Mouse (Mus musculus) C2C12 (cell line): ENCODE measurements around the gene Olfr49. TPM values are rescaled to one million over a fixed set of nuclear protein-coding genes. Genes with fewer than 3 reads are reported as not detected.

Experiments used
- H3K27me3 ChIP-seq: one replicate; pipeline ENCODE4 v1.6.1; 2011; ENCODE audit not compliant: control insufficient read depth, insufficient read depth, insufficient read length
- H3K36me3 ChIP-seq: one replicate; pipeline ENCODE4 v1.6.1; 2011; ENCODE audit not compliant: control insufficient read depth, insufficient read depth
- H3K4me3 ChIP-seq: one replicate; pipeline ENCODE4 v1.5.1; 2011; ENCODE audit warnings: mild to moderate bottlenecking, control low read depth; ENCODE audit not compliant: poor library complexity, insufficient read depth, severe bottlenecking
- H3K79me2 ChIP-seq: one replicate; pipeline ENCODE4 v1.6.1; 2011; ENCODE audit not compliant: control insufficient read depth, insufficient read depth
- H3K79me3 ChIP-seq: one replicate; pipeline ENCODE4 v1.6.1; 2011; ENCODE audit warnings: low read depth, control low read depth
- H3ac ChIP-seq: one replicate; pipeline ENCODE3; 2011; ENCODE audit warnings: low read depth; ENCODE audit not compliant: control insufficient read depth, insufficient read length
- CEBPB ChIP-seq: IDR thresholded peaks from one replicate; pipeline ENCODE4 v1.6.1; 2011; ENCODE audit warnings: low read depth, mild to moderate bottlenecking, control low read depth, moderate library complexity
- CTCF ChIP-seq: IDR thresholded peaks from one replicate; pipeline ENCODE4 v1.5.1; 2011; ENCODE audit not compliant: control insufficient read depth, insufficient read depth, insufficient read length
- FOSL1 ChIP-seq: IDR thresholded peaks from one replicate; pipeline ENCODE4 v1.8.0; 2011; ENCODE audit warnings: mild to moderate bottlenecking, low read length; ENCODE audit not compliant: poor library complexity, insufficient read depth, severe bottlenecking
- MAX ChIP-seq: IDR thresholded peaks from one replicate; pipeline ENCODE4 v1.6.1; 2011; ENCODE audit warnings: mild to moderate bottlenecking, control low read depth
- MYOD1 ChIP-seq: IDR thresholded peaks from one replicate; pipeline ENCODE4 v1.6.1; 2011; ENCODE audit warnings: low read depth; ENCODE audit not compliant: control insufficient read depth, insufficient read length
- MYOG ChIP-seq: IDR thresholded peaks from one replicate; pipeline ENCODE4 v1.6.1; 2011; ENCODE audit not compliant: control insufficient read depth, insufficient read length; ENCODE audit errors: extremely low read depth
- USF1 ChIP-seq: IDR thresholded peaks from one replicate; pipeline ENCODE4 v1.6.1; 2011; ENCODE audit warnings: low read depth, mild to moderate bottlenecking, control low read depth, moderate library complexity
- polyA plus RNA-seq: library from polyadenylated mRNA; unstranded; fragments of >200 nt; fragmentation: generic; extraction: Trizol; gene quantifications from one replicate; pipeline ENCODE4 v1.2.1, GENCODE M21; 2012; ENCODE audit warnings: missing spikeins

Gene Olfr49
- polyA plus RNA-seq, 1 experiment: not detected

- no peak overlapping the region for H3K4me3 ChIP-seq
- H3K79me2 ChIP-seq: no peaks in the 10 kb centered on the region
- no peak overlapping the region for H3ac ChIP-seq
- no peak for TF ChIP-seq FOSL1
- no peak for TF ChIP-seq MYOD1
- TF ChIP-seq CTCF: no peak
- TF ChIP-seq USF1: no peak
- no peak for TF ChIP-seq CEBPB
- no peak for TF ChIP-seq MYOG
- no peak for TF ChIP-seq MAX
- H3K79me3 ChIP-seq: no peaks in the 10 kb centered on the region
- no peaks in the 10 kb centered on the region for H3K36me3 ChIP-seq
- peaks cover 8% of the 10 kb centered on the region for H3K27me3 ChIP-seq
Measured at GRCm38 (mm10) chr14:54276446-54276845, 8.3 kb downstream of the Olfr49 start.

DNA sequence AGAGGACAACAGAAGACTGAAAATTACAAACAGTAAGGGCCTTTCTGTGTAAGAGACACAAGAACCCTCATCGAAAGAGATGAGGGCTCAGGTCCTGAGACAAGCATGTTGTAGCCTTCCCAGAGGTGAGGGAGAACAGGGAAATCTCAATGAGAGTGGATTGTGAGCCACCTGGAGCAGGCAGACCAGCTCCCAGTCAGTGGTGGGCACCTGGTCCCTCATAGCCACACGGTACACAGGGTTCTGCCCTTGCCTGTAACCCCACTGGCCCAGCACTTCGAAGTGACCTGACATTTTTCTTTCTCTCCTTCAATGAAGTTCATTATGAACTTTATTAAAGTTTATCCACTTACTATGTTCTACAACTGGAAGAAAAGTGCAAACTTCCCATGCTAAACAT, 12.0 kb downstream of the Olfr49 start:
- peaks cover 8% of the 10 kb centered on the region for H3K27me3 ChIP-seq
- no peak overlapping the region for H3K4me3 ChIP-seq
- no peak overlapping the region for H3ac ChIP-seq
- H3K79me2 ChIP-seq: no peaks in the 10 kb centered on the region
- H3K79me3 ChIP-seq: no peaks in the 10 kb centered on the region
- no peak for TF ChIP-seq USF1
- no peak for TF ChIP-seq MAX
- no peak for TF ChIP-seq FOSL1
- TF ChIP-seq CTCF: no peak
- no peak for TF ChIP-seq CEBPB
- TF ChIP-seq MYOG: no peak
- TF ChIP-seq MYOD1: no peak
- H3K36me3 ChIP-seq: no peaks in the 10 kb centered on the region

- Histone ChIP-seq H3K36me3 (no peaks in the 10 kb centered on the region), H3K79me2 (no peaks in the 10 kb centered on the region), H3K4me3 (no peak overlapping the region), H3K79me3 (no peaks in the 10 kb centered on the region), H3K27me3 (peaks cover 8% of the 10 kb centered on the region), H3ac (no peak overlapping the region)
- TF ChIP-seq MAX (no peak), CTCF (no peak), MYOD1 (no peak), FOSL1 (no peak), CEBPB (no peak), MYOG (no peak), USF1 (no peak)
Measured at GRCm38 (mm10) chr14:54271976-54272606, 12.6 kb downstream of the Olfr49 start.

GRCm38 (mm10) chr14:54270413-54270812, 14.3 kb downstream of the Olfr49 start:
- Histone ChIP-seq H3K27me3 (no peaks in the 10 kb centered on the region), H3K4me3 (no peak overlapping the region), H3ac (no peak overlapping the region), H3K79me3 (no peaks in the 10 kb centered on the region), H3K79me2 (no peaks in the 10 kb centered on the region), H3K36me3 (no peaks in the 10 kb centered on the region)
- TF ChIP-seq CEBPB (no peak), MAX (no peak), MYOD1 (no peak), MYOG (no peak), USF1 (no peak), FOSL1 (no peak), CTCF (no peak)

- Histone ChIP-seq H3K4me3 (no peak overlapping the region), H3K27me3 (no peaks in the 10 kb centered on the region), H3K79me2 (no peaks in the 10 kb centered on the region), H3ac (no peak overlapping the region), H3K36me3 (no peaks in the 10 kb centered on the region), H3K79me3 (no peaks in the 10 kb centered on the region)
- no peak for TF ChIP-seq CTCF
- TF ChIP-seq MYOD1: no peak
- no peak for TF ChIP-seq MYOG
- TF ChIP-seq FOSL1: no peak
- TF ChIP-seq CEBPB: no peak
- TF ChIP-seq USF1: no peak
- TF ChIP-seq MAX: no peak
Measured at GRCm38 (mm10) chr14:54269566-54269965, 15.2 kb downstream of the Olfr49 start.

DNA sequence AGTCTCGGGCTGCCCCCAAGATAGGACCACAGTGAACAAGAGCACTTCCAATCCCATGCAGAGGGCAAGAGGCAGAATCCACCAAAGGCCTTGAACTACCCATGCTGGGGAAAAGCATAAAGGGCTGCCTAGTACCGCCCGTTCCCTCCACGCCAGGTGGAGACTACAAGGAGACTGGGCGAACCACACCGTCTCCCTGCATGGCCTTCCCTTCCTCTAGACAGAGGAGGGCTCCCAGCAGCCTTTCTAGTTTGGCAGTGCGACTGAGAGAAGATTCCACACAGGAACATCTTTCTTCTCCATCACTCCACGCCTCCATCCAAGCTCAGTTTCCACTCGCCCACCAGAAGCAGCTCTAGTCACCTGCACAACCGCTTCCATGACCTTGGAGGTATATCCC, 16.8 kb downstream of the Olfr49 start:
- TF ChIP-seq MYOG (no peak), MYOD1 (no peak), CEBPB (no peak)
- Histone ChIP-seq H3K79me2 (no peaks in the 10 kb centered on the region), H3K79me3 (no peaks in the 10 kb centered on the region), H3K36me3 (no peaks in the 10 kb centered on the region), H3ac (no peak overlapping the region), H3K27me3 (no peaks in the 10 kb centered on the region), H3K4me3 (no peak overlapping the region)
